Mouse (Mus musculus) frontal cortex, postnatal 25 days (tissue): ENCODE measurements around the gene Smurf1.

Source experiments
- DNase-seq, 2 experiments: peaks; one replicate each; pipeline ENCODE4 v3.0.0; 2022; ENCODE audit warnings: low spot score in 2 of 2

The Smurf1 gene

DNA sequence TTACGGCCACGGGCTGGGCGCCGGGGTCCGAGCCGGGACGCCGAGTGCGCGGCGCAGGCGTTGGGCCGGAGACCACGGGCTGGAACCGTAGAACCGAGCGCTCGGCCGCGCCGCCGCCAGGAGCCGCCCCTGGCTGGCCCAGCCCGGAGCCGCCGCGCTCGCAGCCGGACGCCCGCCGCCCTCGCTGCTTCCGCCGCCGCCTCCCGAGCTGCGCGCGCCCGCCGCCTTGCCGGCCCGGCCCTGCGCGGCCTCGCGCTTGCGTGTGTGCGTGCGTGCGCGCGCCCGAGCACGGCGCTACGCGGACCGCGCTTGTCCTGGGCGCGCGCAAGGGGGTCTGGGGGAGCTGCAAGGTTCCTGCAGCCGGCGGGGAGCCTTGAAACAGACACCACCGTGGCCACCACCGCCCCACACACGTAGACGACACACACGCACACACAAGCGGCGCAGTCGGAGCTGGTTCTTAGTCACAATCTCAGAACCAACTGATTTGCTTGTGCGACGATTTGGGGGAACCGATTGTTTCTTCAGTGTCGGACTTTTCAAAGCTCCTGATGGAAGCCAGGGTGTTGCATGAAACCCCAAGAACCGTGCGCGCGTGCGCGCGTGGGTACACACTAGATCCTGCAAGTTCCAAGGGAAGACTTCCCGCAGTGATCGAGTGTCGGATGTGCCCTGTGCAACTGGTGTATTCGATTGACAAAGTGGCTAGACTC lies at the start of gene Smurf1:
TSS of gene Smurf1 (minus strand) at position 209 of the 713 bp plus-strand sequence.
- peak; percentile 62 to 67 for DNase-seq

DNA sequence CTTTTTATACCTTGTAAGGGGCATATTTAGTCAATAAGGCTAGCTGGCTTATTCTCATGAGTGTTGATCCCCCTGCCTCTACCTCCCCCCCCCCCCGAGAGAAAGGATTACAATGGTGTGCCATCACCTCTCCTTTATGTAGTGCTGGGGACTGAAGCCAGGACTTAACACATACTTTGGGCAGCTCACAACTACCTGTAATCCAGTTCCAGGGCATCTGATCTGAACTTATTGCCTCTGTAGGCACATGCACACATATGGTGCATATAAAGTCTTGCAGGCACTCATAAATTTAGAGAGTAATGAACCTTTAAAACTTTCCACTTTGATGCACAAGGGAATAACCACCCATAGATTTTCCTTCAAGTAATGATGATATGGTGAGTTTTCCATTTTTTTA lies 48.6 kb upstream of the Smurf1 start:
- no peak for DNase-seq

- DNase-seq: no peak
These were observed 43.4 kb upstream of the Smurf1 start for GRCm38 (mm10) chr5:145008878-145009659.

DNA sequence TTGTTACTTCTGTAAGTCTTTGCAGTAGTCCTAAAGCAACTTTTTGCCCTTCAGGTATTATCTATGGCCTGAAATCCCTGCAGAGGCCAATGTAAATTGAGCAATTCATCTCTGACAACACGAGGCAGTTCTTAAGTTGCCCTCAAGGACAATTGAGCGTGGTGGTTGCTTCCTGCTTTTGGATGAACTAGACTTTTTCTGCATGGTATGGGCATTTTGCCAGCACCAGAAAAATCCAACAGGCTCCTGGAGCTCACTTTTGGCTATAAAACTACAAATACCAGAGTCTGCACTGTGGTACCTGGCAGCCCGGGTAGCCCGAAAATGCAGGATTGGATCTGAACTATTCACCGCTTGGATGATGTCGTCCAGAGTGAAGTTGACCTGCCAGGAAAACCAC lies 39.9 kb upstream of the Smurf1 start:
- DNase-seq: no peak

- DNase-seq: no peak
These were observed 38.8 kb upstream of the Smurf1 start for GRCm38 (mm10) chr5:145004495-145004894.

DNA sequence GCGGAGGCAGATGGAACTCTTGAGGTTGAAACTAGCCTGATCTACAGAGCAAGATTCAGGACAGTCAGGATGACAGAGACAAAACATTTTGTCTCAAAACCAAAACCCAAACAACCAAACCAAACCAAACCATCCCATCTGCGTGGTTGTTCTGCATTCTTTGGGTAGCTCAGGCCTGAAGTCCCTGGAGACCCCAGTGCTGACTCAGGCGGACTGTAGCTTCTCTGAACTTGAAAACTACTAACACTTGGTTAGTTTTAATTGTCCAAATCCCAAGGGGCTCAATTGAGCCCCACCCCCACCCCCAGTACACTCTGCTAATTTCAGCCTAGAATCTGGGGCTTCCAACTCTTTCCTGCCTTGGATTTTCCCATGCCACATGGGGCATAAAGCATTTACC lies 37.7 kb upstream of the Smurf1 start:
- DNase-seq: no peak

DNA sequence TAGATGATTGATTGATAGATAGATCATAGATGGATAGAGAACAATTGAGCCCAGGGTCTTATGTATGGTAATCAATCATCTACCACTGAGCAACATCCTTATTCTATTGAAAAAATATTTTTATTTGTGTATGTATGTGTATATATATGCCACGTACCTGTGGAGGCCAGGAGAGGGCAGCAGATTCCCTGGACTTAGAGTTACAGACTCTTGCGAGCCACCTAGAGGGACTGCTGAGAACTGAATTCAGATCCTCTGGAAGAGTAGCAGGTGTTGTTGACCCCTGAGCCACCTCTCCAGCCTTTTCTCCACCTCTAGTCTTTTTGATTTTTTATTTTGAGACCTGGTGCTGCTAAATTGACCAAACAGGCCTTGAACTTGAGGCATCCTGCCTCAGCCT lies 32.8 kb upstream of the Smurf1 start:
- no peak for DNase-seq

GRCm38 (mm10) chr5:144990481-144990880 lies 24.8 kb upstream of the Smurf1 start:
- no peak for DNase-seq

GRCm38 (mm10) chr5:144990051-144990450 lies 24.4 kb upstream of the Smurf1 start:
- no peak for DNase-seq

DNA sequence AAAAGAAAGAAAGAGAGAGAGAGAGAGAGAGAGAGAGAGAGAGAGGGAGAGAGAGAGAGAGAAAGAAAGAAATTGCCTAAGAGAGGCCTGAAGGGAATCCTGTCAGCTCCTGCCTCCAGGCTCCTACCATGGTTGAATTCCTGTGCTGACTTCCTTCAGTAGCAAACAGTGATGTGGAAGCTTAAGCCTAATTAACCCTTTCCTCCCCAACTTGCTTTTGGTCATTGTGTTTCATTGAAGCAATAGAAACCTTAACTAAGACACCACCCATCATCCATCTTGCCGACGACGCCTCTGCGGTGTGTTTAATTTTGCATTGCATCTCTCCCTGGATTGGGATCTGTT lies 23.4 kb upstream of the Smurf1 start:
- DNase-seq: no peak

GRCm38 (mm10) chr5:144988340-144989060 lies 22.9 kb upstream of the Smurf1 start:
- DNase-seq: peak in 1 of 2 experiments; percentile 12

GRCm38 (mm10) chr5:144987561-144987960 lies 21.9 kb upstream of the Smurf1 start:
- no peak for DNase-seq

GRCm38 (mm10) chr5:144984839-144985238 lies 19.2 kb upstream of the Smurf1 start:
- DNase-seq: no peak

DNA sequence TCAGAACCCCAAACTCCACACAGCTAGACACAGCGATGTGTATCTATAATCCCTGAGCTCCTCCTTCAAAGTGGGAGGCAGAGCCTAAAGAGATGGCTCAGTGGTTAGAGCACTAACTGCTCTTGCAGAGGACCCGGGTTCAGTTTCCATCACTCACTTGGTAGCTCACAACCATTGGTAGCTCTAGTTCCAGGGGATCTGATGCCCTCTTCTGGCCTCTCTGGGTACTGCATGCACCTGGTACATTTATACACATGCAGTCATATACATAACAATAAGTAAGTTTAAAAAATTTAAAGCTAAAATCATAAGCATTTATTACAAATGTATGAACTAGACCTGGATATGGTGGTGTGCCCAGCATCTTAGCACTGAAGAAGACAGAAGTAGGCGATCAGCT lies 17.6 kb upstream of the Smurf1 start:
- DNase-seq: no peak

GRCm38 (mm10) chr5:144979110-144979509 lies 13.5 kb upstream of the Smurf1 start:
- DNase-seq: no peak

DNA sequence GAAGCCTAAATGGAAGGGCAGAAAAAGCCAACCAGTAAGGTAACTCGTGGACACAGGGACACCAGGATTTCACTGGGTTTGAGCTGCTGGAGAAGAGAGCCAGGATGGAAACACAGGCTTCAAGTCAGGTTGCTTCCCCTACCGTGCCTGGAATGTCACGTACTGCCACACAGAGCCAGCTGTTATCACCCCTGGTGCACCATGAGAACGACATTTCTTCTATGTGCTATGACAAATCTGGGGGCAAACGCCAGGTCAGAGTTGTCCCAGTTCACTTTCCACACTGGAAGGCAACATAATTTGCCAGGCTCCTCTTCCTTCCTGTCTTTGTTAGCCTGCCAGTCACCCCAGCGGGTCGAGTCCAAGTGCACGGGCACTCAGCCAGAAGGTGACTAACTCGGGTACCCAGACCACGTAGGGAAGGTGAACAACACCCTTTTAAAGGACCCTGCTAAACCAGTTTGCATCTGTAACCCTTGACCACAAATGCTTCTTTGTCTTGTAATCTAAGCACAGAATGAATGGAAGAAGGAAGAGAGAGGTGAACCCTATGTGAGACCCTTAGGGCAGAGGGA lies 13.0 kb upstream of the Smurf1 start:
- no peak for DNase-seq

GRCm38 (mm10) chr5:144971266-144971665 lies 5.6 kb upstream of the Smurf1 start:
- DNase-seq: no peak

DNA sequence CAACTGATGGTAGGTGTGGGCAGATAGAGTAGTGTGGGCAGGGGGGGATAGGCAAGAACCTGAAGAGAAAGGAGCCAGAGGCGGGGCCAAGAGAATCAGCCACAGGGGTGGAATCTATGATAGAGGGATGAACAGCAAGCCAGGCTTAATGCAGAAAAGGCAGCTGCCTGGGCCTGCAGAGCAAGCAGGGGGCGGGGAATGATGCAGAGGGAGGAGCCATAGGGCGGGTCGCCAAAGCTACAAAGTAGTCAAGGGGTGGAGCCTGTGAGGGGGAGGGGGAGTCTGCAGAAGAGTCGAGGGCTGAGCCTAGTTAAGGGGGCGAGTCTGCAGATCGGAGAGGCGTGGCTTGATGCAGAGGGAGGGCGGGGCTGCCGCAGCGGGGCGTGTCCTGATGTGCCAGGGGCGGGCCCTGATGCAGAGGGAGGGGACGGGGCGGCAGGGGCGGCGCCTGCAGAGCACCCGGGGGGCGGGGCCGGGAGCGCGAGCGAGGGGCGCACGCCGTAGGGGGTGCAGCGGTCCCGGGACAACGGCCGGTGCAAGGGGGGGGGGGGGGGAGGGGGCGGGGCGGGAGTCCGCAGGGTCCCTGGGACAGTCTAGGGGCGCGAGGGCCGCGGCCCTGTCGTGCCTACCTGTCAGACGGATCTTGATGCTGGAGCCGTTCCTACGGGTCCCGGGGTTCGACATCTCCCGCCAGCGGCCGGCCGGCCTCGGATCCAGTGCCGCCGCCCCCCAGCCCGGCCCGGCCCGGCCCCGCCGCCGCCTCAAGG lies 592 bp downstream of the Smurf1 start:
- DNase-seq: peak; percentile 54 to 56

- DNase-seq: no peak
These were observed 1.2 kb downstream of the Smurf1 start for GRCm38 (mm10) chr5:144964465-144964864.

DNA sequence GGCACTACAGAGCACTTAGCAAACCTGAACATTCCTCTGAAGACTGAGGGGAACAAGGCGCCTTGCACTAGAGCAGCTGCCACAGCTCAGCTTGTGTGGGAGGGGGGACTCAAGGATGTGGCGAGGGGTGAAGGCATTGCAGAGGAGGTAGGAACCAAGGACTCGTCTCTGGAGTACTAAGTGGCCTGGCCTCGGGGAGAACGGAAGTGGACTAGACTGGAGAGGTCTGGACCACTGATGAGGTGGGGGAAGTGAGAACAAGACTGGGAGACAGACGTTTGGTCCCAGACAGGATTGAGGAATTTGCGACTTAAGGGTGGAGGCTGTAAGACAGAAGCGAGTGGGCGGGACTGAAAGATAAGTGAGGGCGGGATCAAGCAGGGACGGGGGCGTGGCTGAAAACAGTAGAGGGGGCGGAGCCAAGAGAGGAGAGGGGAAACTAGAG lies 1.8 kb downstream of the Smurf1 start:
- peak; percentile 25 to 33 for DNase-seq

DNA sequence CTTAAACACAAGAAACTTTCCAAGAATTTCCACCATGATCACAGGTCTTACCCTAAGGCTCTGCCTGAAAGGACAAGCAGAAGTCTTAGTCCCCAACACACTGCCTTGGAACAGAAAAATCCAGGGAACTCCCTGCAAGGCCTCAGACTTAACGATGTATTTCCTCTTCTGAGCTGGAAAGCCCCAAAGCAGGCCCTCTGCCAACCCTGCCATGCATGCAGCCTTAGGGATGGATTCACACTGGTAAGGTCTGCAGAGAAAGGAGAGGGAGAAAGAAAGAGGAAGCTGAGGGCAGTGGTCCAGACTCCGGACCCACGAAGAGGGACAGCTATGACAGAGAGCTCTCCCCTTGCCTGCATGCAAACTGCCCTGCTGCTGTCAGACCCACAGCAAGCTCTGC lies 2.2 kb downstream of the Smurf1 start:
- DNase-seq: no peak
